Mouse (Mus musculus): ENCODE results near the gene Prelp.
A peak's percentile ranks its signal among the peaks of the same experiment; 100 is the strongest.

Gene Prelp

GRCm38 (mm10) chr1:133934354-133934963, 13.2 kb upstream of the Prelp start:
- DNase-seq (ENCODE audit: low read depth, low spot score): no peak

DNA sequence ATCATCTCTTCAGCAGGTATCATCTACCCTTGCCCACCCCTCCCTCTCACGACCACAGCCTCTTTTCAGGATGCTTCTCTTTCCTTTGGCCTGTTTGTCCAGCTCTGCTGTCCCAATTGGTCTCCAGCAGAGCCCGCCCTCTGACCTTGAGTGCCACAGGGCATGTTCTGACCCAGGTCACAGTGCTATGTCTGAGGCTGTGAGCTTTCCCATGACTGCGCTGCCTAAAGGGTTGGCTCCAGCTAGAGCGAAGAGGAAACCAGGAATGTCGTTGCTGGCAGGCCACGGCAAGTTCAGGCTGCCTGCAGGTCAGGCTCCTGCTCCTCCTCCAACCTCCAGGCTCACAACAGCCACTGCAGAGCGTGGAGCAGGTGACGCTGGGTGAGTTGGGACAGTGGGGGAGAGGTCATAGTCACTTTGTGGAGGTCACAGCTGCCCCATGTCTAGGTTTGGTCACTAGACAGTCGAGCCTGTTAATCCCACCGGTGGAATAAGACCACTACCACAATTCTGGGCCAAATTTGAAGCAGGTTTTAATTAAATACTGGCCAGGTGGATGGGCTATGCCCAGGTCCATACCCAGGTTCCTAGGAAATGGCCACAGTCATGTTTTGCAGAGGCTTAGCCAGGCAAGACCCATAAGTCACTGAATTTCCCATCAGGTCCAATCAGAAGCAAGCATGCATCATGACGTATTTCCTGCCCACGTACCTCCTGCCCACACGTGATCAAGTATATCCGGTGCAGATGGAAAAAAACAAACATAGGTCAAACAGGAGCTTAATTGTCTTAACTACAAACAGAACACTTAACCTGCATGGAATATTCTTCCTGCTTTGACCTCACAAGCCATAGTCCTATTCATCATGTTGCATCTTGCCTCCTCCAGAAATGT, 12.3 kb upstream of the Prelp start:
- no peak for DNase-seq (ENCODE audit: low read depth, low spot score)

DNA sequence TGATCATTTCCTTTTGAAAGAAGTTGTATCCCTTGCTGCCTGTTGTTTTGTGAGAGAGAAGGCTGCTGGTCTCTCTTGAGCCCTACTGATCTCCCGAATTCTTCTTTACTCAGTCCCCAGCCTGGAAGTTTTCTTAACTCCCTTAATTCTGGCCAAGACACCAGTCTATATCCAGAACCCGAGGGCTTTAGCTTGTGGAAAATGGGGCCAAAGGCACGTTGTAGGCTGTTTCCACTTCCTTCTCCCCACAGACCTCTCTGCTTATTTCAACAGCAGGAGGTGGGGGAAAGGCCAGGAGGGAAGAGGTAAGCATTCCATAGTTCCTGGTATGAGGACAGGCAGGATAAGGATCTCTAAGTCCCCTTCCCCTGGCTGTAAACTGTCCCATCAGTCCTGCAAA, 8.8 kb upstream of the Prelp start:
- DNase-seq (ENCODE audit: low read depth, low spot score): no peak

GRCm38 (mm10) chr1:133925223-133925622, 4.0 kb upstream of the Prelp start:
- DNase-seq (ENCODE audit: low read depth, low spot score): no peak

- no peak for DNase-seq (ENCODE audit: low read depth, low spot score)
These were observed 3.1 kb upstream of the Prelp start for GRCm38 (mm10) chr1:133924141-133924875.

DNA sequence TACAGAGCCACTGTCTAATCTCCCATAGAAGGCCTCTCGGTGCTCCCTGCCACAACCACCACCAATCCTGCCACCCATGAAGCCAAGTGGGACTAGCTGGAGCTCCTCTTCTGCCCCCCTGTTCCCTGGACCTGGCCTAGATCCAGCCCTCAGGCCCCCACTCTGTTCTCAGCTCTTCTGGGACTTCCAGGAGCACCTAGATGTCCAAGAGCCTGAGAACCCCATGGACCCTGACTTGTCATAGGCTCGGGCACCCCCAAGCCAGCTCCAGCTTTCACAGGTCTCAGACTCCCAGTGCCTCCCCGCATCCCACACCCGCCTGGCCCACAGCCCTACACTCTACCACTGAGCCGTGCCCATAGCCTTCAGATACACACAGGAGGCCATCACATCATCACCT, 1.9 kb upstream of the Prelp start:
- DNase-seq (ENCODE audit: low read depth, low spot score): no peak

GRCm38 (mm10) chr1:133920876-133921275, 338 bp downstream of the Prelp start:
- DNase-seq (ENCODE audit: low read depth, low spot score): no peak

DNA sequence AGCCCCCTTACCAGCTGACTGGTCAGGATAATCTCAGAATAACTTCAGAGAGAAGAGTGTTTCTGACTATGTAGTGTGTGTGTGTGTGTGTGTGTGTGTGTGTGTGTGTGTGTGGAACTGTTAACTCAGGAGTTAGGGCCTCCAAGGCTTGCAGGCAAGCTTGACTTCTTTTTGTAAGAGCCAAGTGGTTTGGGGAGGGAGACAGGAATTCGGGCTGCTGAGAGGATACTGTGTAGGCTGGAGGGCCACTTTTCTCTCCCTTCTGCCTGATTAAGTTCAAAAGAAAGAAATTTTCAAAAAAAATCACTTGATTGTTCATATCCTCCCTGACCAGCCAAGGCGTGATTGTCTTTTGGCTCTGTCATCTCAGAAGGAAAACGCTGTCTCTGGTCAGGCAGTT, 813 bp downstream of the Prelp start:
- DNase-seq (ENCODE audit: low read depth, low spot score): no peak

GRCm38 (mm10) chr1:133918088-133918470, 3.1 kb downstream of the Prelp start:
- DNase-seq (ENCODE audit: low read depth, low spot score): no peak

- DNase-seq (ENCODE audit: low read depth, low spot score): no peak
These were observed 3.6 kb downstream of the Prelp start for GRCm38 (mm10) chr1:133917456-133918087.

DNA sequence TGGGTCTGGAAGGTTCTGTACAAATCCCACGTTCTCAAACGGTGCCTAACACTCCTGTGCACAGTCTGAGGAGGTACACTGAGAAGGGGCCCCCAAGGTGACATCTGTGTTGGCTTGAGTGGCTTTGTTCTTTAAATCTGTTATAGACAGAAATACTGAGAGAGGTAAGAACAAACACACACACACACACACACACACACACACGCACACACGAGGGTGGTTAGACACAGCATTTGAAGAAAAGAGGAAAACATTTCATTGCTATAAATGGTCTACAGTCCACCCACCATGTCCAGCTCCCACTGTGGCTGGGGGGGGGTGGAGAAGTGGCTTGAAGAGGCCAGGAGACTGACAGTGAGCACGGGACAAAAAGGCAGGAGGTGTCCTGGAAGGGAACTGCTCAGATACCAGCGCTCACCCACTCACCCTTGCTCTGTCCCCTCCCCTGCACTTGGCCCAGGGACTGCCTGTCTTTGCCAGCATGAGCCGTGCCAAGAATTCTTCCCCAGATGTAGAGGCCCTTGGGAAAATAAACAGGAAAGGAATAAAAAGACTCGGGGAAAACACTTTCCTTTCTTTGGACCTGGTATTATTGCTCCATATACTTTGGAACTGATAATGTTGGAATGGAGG, 5.4 kb downstream of the Prelp start:
- peak; percentile 84 for DNase-seq (ENCODE audit: low read depth, low spot score)

DNA sequence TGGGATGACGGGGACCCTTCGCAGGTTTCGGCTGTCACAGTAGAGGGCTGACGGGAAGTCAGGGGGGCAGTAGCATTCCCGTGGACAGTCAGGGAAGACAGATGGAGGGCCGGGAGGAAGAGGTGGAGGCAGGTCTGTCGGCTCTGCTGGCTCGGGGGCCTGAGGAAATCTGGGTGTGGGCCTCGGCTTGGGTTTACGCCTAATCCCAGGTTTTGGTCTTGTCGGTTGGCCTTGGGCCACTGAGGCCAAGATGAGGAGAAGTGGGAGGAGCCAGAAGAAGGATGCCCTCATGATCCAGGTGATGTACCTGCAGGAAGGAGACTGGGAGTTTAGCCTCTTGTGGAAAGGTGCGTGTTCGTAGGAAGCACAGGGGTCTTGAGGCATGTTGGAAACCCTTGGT, 6.1 kb downstream of the Prelp start:
- DNase-seq (ENCODE audit: low read depth, low spot score): no peak

DNA sequence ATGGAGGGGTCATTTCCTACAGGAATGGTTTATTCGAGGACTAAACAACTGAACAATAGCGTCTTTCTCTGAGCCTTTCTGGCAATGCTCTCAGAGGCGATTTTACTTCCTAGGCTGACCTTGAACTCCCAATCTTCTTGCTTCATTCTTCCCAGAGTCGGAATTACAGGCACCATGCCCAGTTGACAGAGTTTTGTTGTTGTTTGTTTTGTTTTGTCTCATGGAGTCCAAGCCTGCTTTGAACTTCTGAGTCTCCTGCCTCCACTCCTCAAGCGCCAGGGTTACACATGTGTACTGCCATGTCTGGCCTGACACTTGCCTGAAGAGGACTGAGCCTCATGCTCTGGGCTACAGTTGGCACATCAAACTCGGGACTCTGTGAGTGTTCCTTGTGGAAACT, 8.2 kb downstream of the Prelp start:
- no peak for DNase-seq (ENCODE audit: low read depth, low spot score)

- DNase-seq (ENCODE audit: low read depth, low spot score): peak; percentile 89
These were observed 9.8 kb downstream of the Prelp start for GRCm38 (mm10) chr1:133911456-133911855.

DNA sequence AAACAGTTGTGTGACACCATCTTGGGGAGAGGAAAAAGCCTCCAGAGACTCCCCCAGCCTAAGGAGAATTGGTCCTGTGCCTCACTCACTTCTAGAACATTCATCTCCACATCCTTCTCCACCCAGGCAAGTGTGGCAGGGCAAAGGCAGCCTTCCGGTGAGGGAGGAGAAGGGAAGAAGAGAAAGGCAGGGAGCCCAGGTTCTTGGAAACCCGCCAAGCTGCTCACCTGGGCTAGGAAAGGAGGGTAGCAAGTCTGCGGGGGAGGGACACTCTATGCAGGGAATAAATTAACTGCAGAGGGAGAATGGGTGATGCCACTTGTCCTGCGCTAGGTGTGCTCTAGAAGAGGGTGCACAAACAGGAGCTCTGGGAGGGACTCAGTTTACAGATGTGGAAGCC, 10.2 kb downstream of the Prelp start:
- DNase-seq (ENCODE audit: low read depth, low spot score): no peak

- DNase-seq (ENCODE audit: low read depth, low spot score): no peak
These were observed 11.1 kb downstream of the Prelp start for GRCm38 (mm10) chr1:133910108-133910507.

GRCm38 (mm10) chr1:133908659-133909575, 12.3 kb downstream of the Prelp start:
- peak; percentile 60 for DNase-seq (ENCODE audit: low read depth, low spot score)

DNA sequence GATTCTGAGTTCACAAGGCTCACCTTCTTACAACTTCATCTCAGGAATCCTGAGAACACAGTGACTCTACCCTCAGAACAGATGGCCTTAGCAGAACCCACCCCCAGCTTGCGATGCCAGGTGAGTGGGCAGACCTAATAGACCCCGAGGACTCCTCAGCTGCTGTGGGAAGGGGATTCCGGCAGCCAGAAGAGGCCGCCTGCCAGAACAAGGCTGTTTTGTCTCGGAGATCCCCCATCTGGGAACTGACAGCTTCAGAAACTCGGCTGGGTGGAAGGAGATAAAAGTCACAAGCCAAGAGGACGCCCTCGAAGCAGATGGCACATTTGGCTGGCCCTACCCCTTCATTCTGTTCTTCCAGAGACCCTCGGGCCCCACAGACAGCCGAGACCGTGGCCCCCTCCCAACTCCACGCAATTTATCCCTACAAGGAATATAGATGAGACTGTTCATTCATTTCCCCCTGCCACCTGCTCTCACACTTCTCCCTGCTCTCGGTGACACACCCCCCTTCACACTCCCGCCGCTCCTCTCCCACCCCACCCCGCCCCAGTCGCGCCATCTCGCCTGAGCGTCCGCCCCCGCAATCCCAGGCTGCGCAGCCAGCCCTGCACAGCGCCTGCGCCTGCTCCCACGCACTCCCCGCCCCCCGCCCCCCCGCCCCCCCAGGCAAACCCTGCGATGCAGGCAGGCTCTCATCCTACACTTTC, 13.1 kb downstream of the Prelp start, which contains the start of gene Optc:
Gene Optc (minus strand): TSS at position 51 of the 710 bp plus-strand sequence.
- no peak for DNase-seq (ENCODE audit: low read depth, low spot score)

DNA sequence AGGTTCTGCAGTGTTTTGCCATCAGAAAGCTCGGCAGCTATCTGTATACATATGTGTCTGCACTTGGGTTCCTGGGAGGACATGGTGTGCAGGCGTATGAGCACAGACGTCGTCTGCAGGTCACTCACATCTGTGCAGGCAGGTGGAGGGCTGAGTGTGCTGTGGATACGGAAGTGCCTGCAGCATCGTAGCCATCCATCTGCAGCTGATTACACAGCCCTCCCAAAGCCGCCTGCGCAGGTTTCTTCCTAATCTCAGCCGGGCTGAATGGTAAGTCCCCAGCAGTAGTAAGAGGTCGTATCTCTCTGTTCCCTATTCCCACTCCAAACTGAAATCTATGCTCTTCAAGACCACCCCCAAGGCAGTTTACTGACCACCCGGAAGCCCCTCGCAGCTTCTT, 14.8 kb downstream of the Prelp start:
- DNase-seq (ENCODE audit: low read depth, low spot score): no peak

DNA sequence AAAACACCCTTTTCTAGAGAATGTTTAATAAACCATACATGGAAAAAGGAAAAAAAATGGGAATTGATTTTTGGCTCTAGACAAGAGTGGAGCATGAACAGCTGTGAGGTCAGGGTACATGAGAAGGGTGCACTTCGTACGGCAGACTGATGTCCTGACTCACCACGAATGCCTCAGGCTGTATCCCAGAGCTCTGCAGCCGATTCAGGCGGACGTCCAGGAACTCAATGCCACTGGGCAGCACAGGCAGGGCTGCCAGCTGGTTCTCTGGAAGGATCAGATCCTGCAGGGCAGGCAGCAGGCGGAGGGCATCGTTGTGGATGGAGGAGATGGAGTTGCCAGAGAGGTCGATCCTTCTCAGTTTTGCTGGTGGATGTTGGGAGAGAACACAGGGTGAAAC, 20.4 kb downstream of the Prelp start:
- peak; percentile 95 for DNase-seq (ENCODE audit: low read depth, low spot score)

All from 3T3-L1 (cell line).